Mouse (Mus musculus): ENCODE measurements around the gene 1810062G17Rik.

DNA sequence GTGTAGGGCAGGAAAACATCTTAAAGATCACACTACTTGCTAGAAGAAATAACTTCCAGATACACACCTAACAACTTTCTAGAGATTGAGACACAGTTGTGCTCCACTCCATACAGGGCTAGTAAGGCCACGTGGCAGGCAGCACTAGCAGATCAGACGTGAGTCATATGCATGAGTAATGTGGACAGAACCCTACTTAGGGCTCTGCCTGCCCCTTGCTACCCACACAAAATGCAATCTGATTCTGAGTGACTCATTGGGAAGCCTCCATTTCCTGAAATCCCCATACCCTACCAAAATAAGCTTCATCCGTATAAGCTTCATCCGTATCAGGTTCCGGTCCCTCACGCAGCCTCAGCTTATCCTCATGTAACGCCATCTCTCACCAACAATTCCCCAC is 8.1 kb upstream of the 1810062G17Rik start:
- TF ChIP-seq GATA1 (IDR thresholded peaks at IDR 0.05; ENCODE audit: low read length) (no peak), TAL1 (IDR thresholded peaks at IDR 0.05; ENCODE audit: low read length) (no peak)

Data from erythroblast, embryonic 14.5 days (primary cell).